Mouse (Mus musculus): ENCODE results near the gene Manf. TPM values are rescaled to one million over a fixed set of nuclear protein-coding genes. Genes with fewer than 3 reads are reported as not detected.

Manf gene
- 75.3 and 92.4 TPM in 2 replicates for polyA plus RNA-seq (2012; ENCODE audit: insufficient read depth, insufficient read length, missing spikeins)

DNA sequence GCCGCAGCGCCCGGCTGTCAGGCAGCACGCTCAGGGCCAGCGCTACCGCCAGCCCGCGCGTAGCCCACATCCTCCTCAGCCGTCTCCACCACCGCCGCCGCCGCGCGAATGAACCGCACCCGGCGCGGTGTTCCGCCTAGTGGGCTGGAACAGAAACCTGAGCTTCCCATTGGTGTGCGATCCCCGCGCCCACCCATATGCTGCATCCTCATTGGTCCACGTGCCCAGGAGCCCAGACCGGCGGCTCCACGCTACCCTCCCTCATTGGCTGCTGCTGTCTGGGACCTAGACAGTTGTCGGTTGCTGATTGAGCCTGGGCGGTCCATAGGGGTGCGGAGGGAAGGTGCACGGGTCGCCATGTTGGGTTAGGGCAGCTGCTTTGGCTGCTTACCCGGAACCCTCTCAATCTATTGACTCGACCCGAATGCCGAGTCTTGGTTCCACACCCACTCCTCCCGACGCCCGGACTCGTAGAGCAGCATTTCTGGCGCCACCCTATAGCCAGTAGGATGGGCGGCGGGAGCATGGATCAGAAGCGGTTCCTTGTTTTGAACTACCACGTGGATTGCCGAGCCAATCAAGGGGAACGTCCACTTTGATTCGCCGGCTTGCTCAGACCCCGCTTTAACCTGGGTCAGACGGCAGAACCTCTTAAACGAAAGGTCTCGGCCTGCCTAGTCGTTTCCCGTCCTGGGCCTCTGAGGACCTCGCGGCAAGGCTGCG, at the start of gene Manf:
Gene Manf, minus strand, starts transcription at position 151 of the 723 bp plus-strand sequence.
- Histone ChIP-seq H3K4me1 (ENCODE audit: control insufficient read depth, insufficient read depth, insufficient read length, low read length) (no peaks in the 10 kb centered on the region), H3K27ac (replicated peaks; ENCODE audit: low read depth, low read length) (peak within 1 kb of the TSS; percentile 79), H3K4me3 (ENCODE audit: insufficient read depth, low read depth, low read length) (peak within 1 kb of the TSS; percentile 94)

DNA sequence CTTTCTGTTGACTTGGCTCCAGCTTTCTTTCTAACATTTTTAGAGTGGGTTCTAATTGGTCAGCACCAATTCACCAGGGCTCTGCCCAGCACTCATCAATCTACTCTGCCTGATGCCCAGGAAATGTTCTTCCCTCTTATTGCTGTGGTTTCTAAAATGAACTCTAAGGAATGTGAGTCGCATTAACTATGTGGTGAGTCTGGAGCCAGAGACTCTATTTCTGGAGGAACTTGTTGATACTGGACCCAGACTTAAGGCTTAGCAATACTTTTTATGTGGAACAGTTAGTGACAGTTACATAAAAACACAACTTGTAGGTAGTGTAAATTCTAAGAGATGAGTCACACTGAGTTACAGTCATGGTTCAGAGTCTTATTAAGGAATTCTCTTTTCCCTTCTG, 43.2 kb upstream of the Manf start:
- H3K4me1 ChIP-seq (ENCODE audit: control insufficient read depth, insufficient read depth, insufficient read length, low read length): no peaks in the 10 kb centered on the region
- no peak overlapping the region for H3K27ac ChIP-seq (replicated peaks; ENCODE audit: low read depth, low read length)
- H3K4me3 ChIP-seq (ENCODE audit: insufficient read depth, low read depth, low read length): no peak overlapping the region

GRCm38 (mm10) chr9:106914878-106915277, 23.1 kb upstream of the Manf start:
- H3K4me1 ChIP-seq (ENCODE audit: control insufficient read depth, insufficient read depth, insufficient read length, low read length): no peaks in the 10 kb centered on the region
- H3K4me3 ChIP-seq (ENCODE audit: insufficient read depth, low read depth, low read length): no peak overlapping the region

GRCm38 (mm10) chr9:106913759-106914158, 22.0 kb upstream of the Manf start:
- no peak overlapping the region for H3K27ac ChIP-seq (replicated peaks; ENCODE audit: low read depth, low read length)
- H3K4me3 ChIP-seq (ENCODE audit: insufficient read depth, low read depth, low read length): no peak overlapping the region

More at GRCm38 (mm10) chr9:106914878-106915277, 23.1 kb upstream of the Manf start:
- no peak overlapping the region for H3K27ac ChIP-seq (replicated peaks; ENCODE audit: low read depth, low read length)

GRCm38 (mm10) chr9:106911624-106912023, 19.8 kb upstream of the Manf start:
- H3K27ac ChIP-seq (replicated peaks; ENCODE audit: low read depth, low read length): no peak overlapping the region
- H3K4me3 ChIP-seq (ENCODE audit: insufficient read depth, low read depth, low read length): no peak overlapping the region
- H3K4me1 ChIP-seq (ENCODE audit: control insufficient read depth, insufficient read depth, insufficient read length, low read length): no peaks in the 10 kb centered on the region

More at GRCm38 (mm10) chr9:106913759-106914158, 22.0 kb upstream of the Manf start:
- H3K4me1 ChIP-seq (ENCODE audit: control insufficient read depth, insufficient read depth, insufficient read length, low read length): no peaks in the 10 kb centered on the region

DNA sequence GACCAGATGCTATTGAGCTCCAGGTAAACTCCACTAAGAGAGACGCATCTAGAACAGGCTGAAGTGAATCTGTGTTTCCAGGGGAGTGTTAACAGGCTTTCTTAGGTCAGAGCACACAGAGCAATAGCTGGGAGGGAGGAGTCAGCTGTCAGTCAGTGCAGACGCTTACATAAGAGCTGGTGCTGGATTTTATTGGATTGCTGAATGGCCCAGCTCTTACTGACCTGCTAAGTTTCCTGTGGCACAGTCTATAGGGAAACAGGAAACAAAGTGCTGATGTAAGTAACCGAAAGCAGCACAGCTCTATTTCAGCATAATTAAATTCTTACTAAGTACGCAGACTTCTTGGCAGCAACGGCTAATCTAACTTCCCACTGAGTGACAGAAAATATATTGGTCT, 16.9 kb upstream of the Manf start:
- Histone ChIP-seq H3K4me3 (ENCODE audit: insufficient read depth, low read depth, low read length) (no peak overlapping the region), H3K4me1 (ENCODE audit: control insufficient read depth, insufficient read depth, insufficient read length, low read length) (no peaks in the 10 kb centered on the region)

DNA sequence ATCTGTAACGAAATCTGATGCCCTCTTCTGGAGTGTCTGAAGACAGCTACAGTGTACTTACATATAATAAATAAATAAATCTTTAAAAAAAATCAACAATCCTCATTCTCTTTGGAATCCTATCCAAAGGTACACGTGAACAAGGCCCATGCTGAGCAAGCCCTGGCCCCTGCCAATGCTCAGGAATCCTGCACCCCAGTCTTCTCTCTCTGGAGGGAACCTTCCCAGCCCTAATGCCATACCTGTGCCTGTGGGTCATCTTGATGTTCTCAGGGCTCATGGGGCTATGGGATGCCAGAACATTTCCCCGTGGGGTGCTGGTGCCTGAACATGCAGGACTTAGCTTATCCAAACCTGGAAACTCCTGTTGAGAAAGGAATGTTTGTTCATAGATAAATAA, 16.4 kb upstream of the Manf start:
- Histone ChIP-seq H3K4me1 (ENCODE audit: control insufficient read depth, insufficient read depth, insufficient read length, low read length) (no peaks in the 10 kb centered on the region), H3K4me3 (ENCODE audit: insufficient read depth, low read depth, low read length) (no peak overlapping the region), H3K27ac (replicated peaks; ENCODE audit: low read depth, low read length) (no peak overlapping the region)

More for the DNA sequence above, 16.9 kb upstream of the Manf start:
- H3K27ac ChIP-seq (replicated peaks; ENCODE audit: low read depth, low read length): no peak overlapping the region

- H3K4me1 ChIP-seq (ENCODE audit: control insufficient read depth, insufficient read depth, insufficient read length, low read length): no peaks in the 10 kb centered on the region
- no peak overlapping the region for H3K27ac ChIP-seq (replicated peaks; ENCODE audit: low read depth, low read length)
- H3K4me3 ChIP-seq (ENCODE audit: insufficient read depth, low read depth, low read length): no peak overlapping the region
Measured at GRCm38 (mm10) chr9:106906597-106906996, 14.8 kb upstream of the Manf start.

GRCm38 (mm10) chr9:106903791-106904134, 12.0 kb upstream of the Manf start:
- no peak overlapping the region for H3K27ac ChIP-seq (replicated peaks; ENCODE audit: low read depth, low read length)
- H3K4me1 ChIP-seq (ENCODE audit: control insufficient read depth, insufficient read depth, insufficient read length, low read length): no peaks in the 10 kb centered on the region
- no peak overlapping the region for H3K4me3 ChIP-seq (ENCODE audit: insufficient read depth, low read depth, low read length)

DNA sequence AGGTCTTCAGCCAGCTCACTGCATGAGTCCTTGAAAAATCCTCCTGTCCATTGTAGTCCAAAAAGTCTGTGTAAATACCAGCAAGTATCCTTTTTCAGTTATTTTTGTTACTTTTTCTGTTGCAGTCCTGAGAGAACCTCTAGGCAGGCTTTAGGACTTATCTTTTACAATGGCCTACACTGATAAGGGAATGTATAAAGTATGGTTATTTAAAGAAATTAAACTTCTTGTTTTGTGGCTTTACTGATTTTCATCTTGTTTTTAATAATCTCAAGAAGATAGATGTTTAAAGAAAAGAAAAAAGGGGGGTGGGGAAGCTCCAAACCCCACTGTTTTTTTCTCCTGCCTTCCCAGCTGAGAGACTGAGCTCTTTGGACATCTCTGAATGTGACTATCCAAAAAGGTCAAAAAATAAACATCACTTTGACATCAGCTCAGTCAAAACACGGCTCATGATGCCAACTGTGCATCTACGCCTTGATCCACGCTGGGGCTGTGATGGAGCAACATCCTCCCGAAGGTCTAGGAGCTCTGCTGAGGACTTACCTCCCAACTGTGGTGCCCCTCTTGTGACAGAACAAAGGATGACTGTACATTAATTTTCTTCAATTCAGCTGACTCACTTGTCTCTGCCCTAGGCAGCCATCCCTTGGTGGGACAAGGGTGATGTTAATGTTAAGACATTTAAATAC, 11.5 kb upstream of the Manf start:
- Histone ChIP-seq H3K4me1 (ENCODE audit: control insufficient read depth, insufficient read depth, insufficient read length, low read length) (no peaks in the 10 kb centered on the region), H3K4me3 (ENCODE audit: insufficient read depth, low read depth, low read length) (no peak overlapping the region), H3K27ac (replicated peaks; ENCODE audit: low read depth, low read length) (no peak overlapping the region)

DNA sequence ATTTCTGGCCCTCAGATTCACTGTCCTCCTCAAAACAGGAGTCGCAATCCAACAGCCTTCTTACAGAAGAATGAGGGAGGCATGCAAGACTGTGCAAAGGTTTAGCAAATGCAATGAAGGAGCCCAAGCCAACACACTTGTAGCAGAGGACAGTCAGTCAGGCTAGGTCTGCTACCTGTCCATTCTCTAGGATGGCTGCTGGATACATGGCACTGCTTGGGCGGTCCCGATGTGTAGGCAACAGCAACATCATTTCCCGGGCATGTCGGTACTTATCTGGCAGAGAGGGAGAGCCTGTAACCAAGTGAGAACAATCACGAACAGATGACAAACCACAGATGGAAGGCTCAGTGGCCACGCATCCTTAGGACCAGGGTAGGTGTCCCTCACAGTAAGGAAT, 9.8 kb upstream of the Manf start:
- Histone ChIP-seq H3K4me3 (ENCODE audit: insufficient read depth, low read depth, low read length) (no peak overlapping the region), H3K4me1 (ENCODE audit: control insufficient read depth, insufficient read depth, insufficient read length, low read length) (no peaks in the 10 kb centered on the region), H3K27ac (replicated peaks; ENCODE audit: low read depth, low read length) (no peak overlapping the region)

- H3K4me3 ChIP-seq (ENCODE audit: insufficient read depth, low read depth, low read length): no peak overlapping the region
- no peaks in the 10 kb centered on the region for H3K4me1 ChIP-seq (ENCODE audit: control insufficient read depth, insufficient read depth, insufficient read length, low read length)
- H3K27ac ChIP-seq (replicated peaks; ENCODE audit: low read depth, low read length): no peak overlapping the region
Measured at GRCm38 (mm10) chr9:106898901-106899300, 7.1 kb upstream of the Manf start.

GRCm38 (mm10) chr9:106893327-106893726, 1.5 kb upstream of the Manf start:
- no peaks in the 10 kb centered on the region for H3K4me1 ChIP-seq (ENCODE audit: control insufficient read depth, insufficient read depth, insufficient read length, low read length)
- H3K4me3 ChIP-seq (ENCODE audit: insufficient read depth, low read depth, low read length): no peak overlapping the region
- no peak overlapping the region for H3K27ac ChIP-seq (replicated peaks; ENCODE audit: low read depth, low read length)

- peak overlapping the region; percentile 88 for H3K4me3 ChIP-seq (ENCODE audit: insufficient read depth, low read depth, low read length)
- H3K4me1 ChIP-seq (ENCODE audit: control insufficient read depth, insufficient read depth, insufficient read length, low read length): no peaks in the 10 kb centered on the region
- peak overlapping the region; percentile 74 for H3K27ac ChIP-seq (replicated peaks; ENCODE audit: low read depth, low read length)
Measured at GRCm38 (mm10) chr9:106892552-106892875, 735 bp upstream of the Manf start.

- Histone ChIP-seq H3K27ac (replicated peaks; ENCODE audit: low read depth, low read length) (peak overlapping the region; percentile 41), H3K4me1 (ENCODE audit: control insufficient read depth, insufficient read depth, insufficient read length, low read length) (no peaks in the 10 kb centered on the region), H3K4me3 (ENCODE audit: insufficient read depth, low read depth, low read length) (peak overlapping the region; percentile 94)
Measured at GRCm38 (mm10) chr9:106891341-106891741, 438 bp downstream of the Manf start.

All from brown adipose tissue, adult 24 weeks (tissue).